Mouse (Mus musculus) heart, embryonic 13.5 days (tissue): Measurements from ENCODE around the gene Hba-x. TPM values are rescaled to one million over a fixed set of nuclear protein-coding genes. Genes with fewer than 3 reads are reported as not detected.
A peak's percentile ranks its signal among the peaks of the same experiment; 100 is the strongest.

Source experiments
- ATAC-seq: fragments of 200-750 bp; cut with Nextera tagmentation; 2 replicates; pipeline ENCODE4 v1.8.0; 2017; ENCODE audit warnings: moderate TSS enrichment; ENCODE audit not compliant: insufficient number of reproducible peaks, low FRiP score, low TSS enrichment; ENCODE audit errors: extremely low read depth
- H3K27ac ChIP-seq: fragments of 300-500 bp; sonication (generic); replicated peaks from 2 replicates; pipeline ENCODE4 v1.5.1; 2015; ENCODE audit warnings: moderate library complexity, mild to moderate bottlenecking, inconsistent platforms
- H3K27me3 ChIP-seq: fragments of 300-500 bp; sonication (generic); replicated peaks from 2 replicates; pipeline ENCODE4 v1.6.1; 2015; ENCODE audit warnings: mild to moderate bottlenecking, inconsistent platforms
- H3K36me3 ChIP-seq: fragments of 300-500 bp; sonication (generic); 2 replicates; pipeline ENCODE4 v1.6.1; 2015; ENCODE audit warnings: mild to moderate bottlenecking, inconsistent platforms
- H3K4me1 ChIP-seq: fragments of 300-500 bp; sonication (generic); 2 replicates; pipeline ENCODE4 v1.6.1; 2015; ENCODE audit warnings: inconsistent platforms
- H3K4me2 ChIP-seq: fragments of 300-500 bp; sonication (generic); 2 replicates; pipeline ENCODE4 v1.6.1; 2015; ENCODE audit warnings: inconsistent platforms, mild to moderate bottlenecking, moderate library complexity
- H3K4me3 ChIP-seq: fragments of 300-500 bp; sonication (generic); 2 replicates; pipeline ENCODE4 v1.5.1; 2015; ENCODE audit warnings: moderate library complexity, mild to moderate bottlenecking, inconsistent platforms
- H3K9ac ChIP-seq: fragments of 300-500 bp; sonication (generic); 2 replicates; pipeline ENCODE4 v1.6.1; 2015; ENCODE audit warnings: inconsistent platforms, mild to moderate bottlenecking, moderate library complexity
- H3K9me3 ChIP-seq: fragments of 300-500 bp; sonication (generic); 2 replicates; pipeline ENCODE4 v1.6.1; 2016; ENCODE audit warnings: inconsistent platforms
- WGBS: fragments of 180-500 bp; shearing (Covaris S2); methylation state at CpG from one replicate; pipeline ENCODE4 v1.1.7; 2015; ENCODE audit warnings: mixed read lengths; 5-methylcytosine and 5-hydroxymethylcytosine counted together
- polyA plus RNA-seq: library from polyadenylated mRNA; unstranded; fragments of >200 nt; fragmentation: Nextera tagmentation; extraction: Ambion mirVana; gene quantifications from 2 replicates; pipeline ENCODE4 v1.2.1, GENCODE M21; 2015

Hba-x gene
- polyA plus RNA-seq, 1 experiment from 2014 or later, result 4,851 TPM

DNA sequence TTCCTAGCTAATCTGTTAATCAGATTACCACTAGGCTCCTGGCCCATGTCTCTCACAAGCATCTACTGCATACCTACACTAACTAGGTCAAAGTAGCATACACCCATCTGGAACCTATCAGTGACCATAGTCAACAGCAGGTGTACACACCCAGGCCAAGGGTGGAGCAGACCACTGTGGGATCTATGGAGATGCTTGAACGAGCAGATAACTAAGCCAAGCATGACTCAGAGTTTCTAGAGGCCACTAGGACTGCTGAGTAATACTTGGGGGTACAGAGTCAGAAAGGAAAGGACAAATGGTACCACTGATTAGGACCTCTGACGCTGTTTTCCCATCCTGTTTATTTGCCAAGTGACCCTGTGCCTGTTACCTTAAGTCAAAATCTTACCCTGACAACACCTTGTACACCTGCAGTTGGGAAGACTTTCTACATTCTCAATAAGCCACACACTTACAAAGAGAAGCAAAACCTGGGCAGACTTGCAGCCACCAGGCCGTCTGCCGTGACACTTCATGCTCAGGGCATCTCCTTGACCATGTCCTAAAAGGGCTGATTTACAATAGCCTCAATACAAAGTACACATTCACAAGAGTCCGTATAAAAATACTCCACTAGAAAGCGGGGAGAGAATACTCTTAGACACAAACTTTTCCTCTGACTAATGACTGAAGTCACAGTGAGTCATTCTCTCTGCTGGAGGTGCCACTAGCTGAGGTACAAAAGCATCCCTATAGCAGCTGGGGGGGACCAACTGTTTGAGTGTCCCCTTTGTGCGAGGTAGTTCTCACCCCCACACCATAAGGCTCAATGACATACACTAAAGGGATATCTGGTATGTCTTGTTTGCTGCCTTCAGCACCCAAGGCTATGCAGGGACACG is 25.1 kb upstream of the Hba-x start:
- peak; percentile 75 for ATAC-seq
- H3K4me2 ChIP-seq, result peak overlapping the region; percentile 30
- peak overlapping the region; percentile 82 for H3K27ac ChIP-seq
- no peaks in the 10 kb centered on the region for H3K4me1 ChIP-seq
- H3K27me3 ChIP-seq, result no peaks in the 10 kb centered on the region
- peak overlapping the region; percentile 19; the same call in 1 of the 2 replicates for H3K9ac ChIP-seq
- H3K4me3 ChIP-seq, result no peak overlapping the region
- WGBS, result 73% methylated on average over 8 of the region's 8 CpGs
- H3K36me3 ChIP-seq, result peaks cover 93% of the 10 kb centered on the region
- no peaks in the 10 kb centered on the region for H3K9me3 ChIP-seq

- WGBS, result 100% methylated on average over 1 of the region's 1 CpGs
- Histone ChIP-seq H3K27ac (no peak overlapping the region), H3K9ac (no peak overlapping the region), H3K4me3 (no peak overlapping the region), H3K4me1 (no peaks in the 10 kb centered on the region), H3K9me3 (no peaks in the 10 kb centered on the region), H3K27me3 (no peaks in the 10 kb centered on the region), H3K4me2 (no peak overlapping the region), H3K36me3 (peaks cover 73% of the 10 kb centered on the region)
- ATAC-seq, result no peak
Observed at GRCm38 (mm10) chr11:32253121-32253520, 23.1 kb upstream of the Hba-x start.

DNA sequence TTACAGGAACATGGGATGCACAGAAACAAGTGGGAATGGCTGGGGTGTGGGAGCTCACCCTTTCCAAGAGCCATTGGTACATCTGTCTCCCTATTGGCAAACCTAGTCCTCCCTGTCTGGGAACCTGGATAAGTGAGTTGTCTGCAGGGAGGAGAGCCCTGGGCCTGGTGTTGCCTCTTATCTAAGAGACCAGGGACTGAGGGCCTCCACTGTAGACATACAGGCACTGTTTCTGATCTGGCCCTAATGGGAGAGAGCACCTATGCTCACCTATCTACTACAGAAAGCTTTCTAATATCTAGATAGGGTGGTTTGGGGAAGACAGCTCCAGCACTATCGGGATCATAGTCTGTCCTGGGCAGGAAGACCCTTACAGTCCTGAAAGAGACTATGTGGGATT is 20.1 kb upstream of the Hba-x start:
- peak overlapping the region; percentile 51 for H3K27ac ChIP-seq
- H3K27me3 ChIP-seq, result no peaks in the 10 kb centered on the region
- no peak overlapping the region for H3K4me3 ChIP-seq
- peaks cover 59% of the 10 kb centered on the region for H3K36me3 ChIP-seq
- WGBS, result 75% methylated on average over 1 of the region's 1 CpGs
- H3K9me3 ChIP-seq, result no peaks in the 10 kb centered on the region
- H3K4me1 ChIP-seq, result no peaks in the 10 kb centered on the region
- peak; percentile 80 for ATAC-seq
- 0 out of 2 replicates have a peak overlapping the region, but pooled peaks have one; percentile 13 for H3K4me2 ChIP-seq
- H3K9ac ChIP-seq, result peak overlapping the region; percentile 44; the same call in 1 of the 2 replicates

DNA sequence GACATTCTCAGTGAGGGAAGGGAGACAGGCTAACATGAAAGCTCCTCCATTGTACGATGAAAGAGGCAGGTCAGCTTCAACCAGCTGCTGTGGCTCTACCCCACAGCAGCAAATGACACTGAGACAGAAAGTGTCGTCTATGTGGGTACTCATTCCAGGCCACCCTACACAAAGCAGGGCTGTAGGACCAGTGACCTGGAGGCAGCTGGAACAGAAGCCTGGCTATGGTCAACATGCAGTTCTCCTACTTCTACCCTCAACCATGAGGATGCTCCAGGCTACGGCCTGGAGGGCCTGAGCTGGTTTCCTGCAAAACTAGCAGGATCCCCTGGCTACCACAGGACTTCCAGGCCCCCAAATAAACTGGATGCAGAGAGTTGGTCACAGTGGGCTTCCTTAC is 19.6 kb upstream of the Hba-x start:
- H3K27me3 ChIP-seq, result no peaks in the 10 kb centered on the region
- H3K9ac ChIP-seq, result peak overlapping the region; percentile 44; the same call in 1 of the 2 replicates
- H3K9me3 ChIP-seq, result no peaks in the 10 kb centered on the region
- H3K4me1 ChIP-seq, result no peaks in the 10 kb centered on the region
- H3K4me3 ChIP-seq, result no peak overlapping the region
- ATAC-seq, result peak; percentile 27; the same call in 1 of the 2 replicates
- peaks cover 57% of the 10 kb centered on the region for H3K36me3 ChIP-seq
- 0 out of 2 replicates have a peak overlapping the region, but pooled peaks have one; percentile 13 for H3K4me2 ChIP-seq
- WGBS, result 80% methylated on average over 3 of the region's 3 CpGs
- peak overlapping the region; percentile 51 for H3K27ac ChIP-seq

- Histone ChIP-seq H3K27ac (peak overlapping the region; percentile 13; the same call in 1 of the 2 replicates), H3K4me3 (no peak overlapping the region), H3K36me3 (peaks cover 30% of the 10 kb centered on the region), H3K9ac (0 out of 2 replicates have a peak overlapping the region, but pooled peaks have one; percentile 2), H3K4me1 (peaks cover 32% of the 10 kb centered on the region), H3K4me2 (peak overlapping the region; percentile 0; the same call in 1 of the 2 replicates), H3K9me3 (no peaks in the 10 kb centered on the region), H3K27me3 (no peaks in the 10 kb centered on the region)
- no peak for ATAC-seq
- WGBS, result 68% methylated on average over 10 of the region's 10 CpGs
Observed at GRCm38 (mm10) chr11:32262674-32263415, 13.4 kb upstream of the Hba-x start.

DNA sequence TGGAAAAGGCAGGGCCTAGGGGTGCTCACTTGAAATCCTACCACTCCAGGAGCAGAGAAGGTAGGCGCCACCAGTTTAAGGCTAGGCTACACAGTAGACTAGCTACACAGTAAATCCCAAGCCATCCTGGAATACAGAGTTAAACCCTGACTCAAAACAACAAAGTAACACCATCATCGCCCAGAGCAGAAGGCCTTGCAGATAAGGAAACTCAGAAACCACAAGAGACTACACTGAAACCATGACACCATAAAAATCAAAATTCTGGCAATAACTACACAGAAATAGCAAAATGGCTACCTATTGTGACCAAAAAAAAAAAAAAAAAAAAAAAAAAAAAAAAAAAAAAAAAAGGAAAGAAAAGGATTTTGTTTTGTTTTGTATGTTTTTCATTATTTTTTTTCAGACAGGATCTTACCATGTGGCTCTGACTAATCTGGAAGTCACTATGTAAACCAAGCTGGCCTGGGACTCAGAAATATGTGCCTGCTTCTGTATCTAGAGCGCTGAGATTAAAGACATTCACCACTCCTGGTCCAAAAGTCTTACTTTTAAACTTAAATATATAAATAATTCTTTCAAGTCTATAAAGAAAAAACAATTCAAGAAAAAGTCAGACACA is 11.0 kb upstream of the Hba-x start:
- Histone ChIP-seq H3K27me3 (no peaks in the 10 kb centered on the region), H3K9me3 (no peaks in the 10 kb centered on the region), H3K9ac (peak overlapping the region; percentile 57; the same call in 1 of the 2 replicates)

GRCm38 (mm10) chr11:32266194-32266593 is 10.0 kb upstream of the Hba-x start:
- H3K4me2 ChIP-seq, result peak overlapping the region; percentile 42
- peaks cover 14% of the 10 kb centered on the region; the same call in 1 of the 2 replicates for H3K36me3 ChIP-seq
- peak overlapping the region; percentile 55 for H3K9ac ChIP-seq
- no peaks in the 10 kb centered on the region for H3K27me3 ChIP-seq
- 88% methylated on average over 6 of the region's 6 CpGs for WGBS
- no peaks in the 10 kb centered on the region for H3K9me3 ChIP-seq
- peaks cover 38% of the 10 kb centered on the region for H3K4me1 ChIP-seq
- peak overlapping the region; percentile 53; the same call in 1 of the 2 replicates for H3K27ac ChIP-seq
- 0 out of 2 replicates have a peak overlapping the region, but pooled peaks have one; percentile 6 for H3K4me3 ChIP-seq
- no peak for ATAC-seq

More for the DNA sequence above, 11.0 kb upstream of the Hba-x start:
- WGBS, result 77% methylated on average over 3 of the region's 3 CpGs
- Histone ChIP-seq H3K4me3 (no peak overlapping the region), H3K27ac (peak overlapping the region; percentile 60; the same call in 1 of the 2 replicates), H3K36me3 (peaks cover 24% of the 10 kb centered on the region), H3K4me1 (peaks cover 38% of the 10 kb centered on the region), H3K4me2 (no peak overlapping the region)
- ATAC-seq, result no peak

DNA sequence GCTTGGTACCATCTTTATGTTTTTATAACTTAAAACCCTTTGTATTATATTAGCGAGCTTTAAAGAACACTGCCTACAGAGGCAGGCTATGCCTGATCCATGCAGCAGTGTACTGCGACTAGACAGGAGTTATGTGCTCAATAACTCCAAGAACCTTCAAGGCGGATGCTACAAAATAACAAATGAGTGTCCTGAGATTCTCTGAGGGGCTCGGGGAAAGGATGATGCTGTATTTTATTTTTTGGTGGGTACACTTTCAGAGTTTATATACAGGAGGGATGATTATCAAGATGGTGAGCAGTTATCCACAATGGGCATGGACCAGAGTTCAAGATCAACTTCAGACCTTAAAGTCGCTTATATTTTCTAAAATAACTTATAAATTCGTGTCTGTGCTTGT is 9.4 kb upstream of the Hba-x start:
- H3K9me3 ChIP-seq, result no peaks in the 10 kb centered on the region
- 0 out of 2 replicates have a peak, but pooled peaks cover 2% of the 10 kb centered on the region for H3K27me3 ChIP-seq
- peak overlapping the region; percentile 92 for H3K4me3 ChIP-seq
- peaks cover 10% of the 10 kb centered on the region; the same call in 1 of the 2 replicates for H3K36me3 ChIP-seq
- ATAC-seq, result no peak
- H3K27ac ChIP-seq, result peak overlapping the region; percentile 93
- H3K9ac ChIP-seq, result peak overlapping the region; percentile 97
- H3K4me1 ChIP-seq, result peaks cover 38% of the 10 kb centered on the region
- H3K4me2 ChIP-seq, result peak overlapping the region; percentile 79
- 29% methylated on average over 6 of the region's 6 CpGs for WGBS

- Histone ChIP-seq H3K9me3 (no peaks in the 10 kb centered on the region), H3K4me2 (peak within 1 kb of the TSS; percentile 79), H3K27me3 (0 out of 2 replicates have a peak, but pooled peaks cover 4% of the 10 kb centered on the region), H3K36me3 (peaks cover 4% of the 10 kb centered on the region; the same call in 1 of the 2 replicates), H3K4me3 (peak within 1 kb of the TSS; percentile 92), H3K4me1 (peaks cover 38% of the 10 kb centered on the region), H3K9ac (peak within 1 kb of the TSS; percentile 97), H3K27ac (peak within 1 kb of the TSS; percentile 93)
- peak; percentile 89 for ATAC-seq
- under 1% methylated on average over 54 of the region's 54 CpGs for WGBS
Observed at GRCm38 (mm10) chr11:32267188-32267884, 8.9 kb upstream of the Hba-x start, which contains the start of gene Nprl3. Gene Nprl3 (minus strand): TSS chr11:32267707.

- Histone ChIP-seq H3K27me3 (0 out of 2 replicates have a peak, but pooled peaks cover 4% of the 10 kb centered on the region), H3K4me2 (peak overlapping the region; percentile 79), H3K9me3 (no peaks in the 10 kb centered on the region), H3K4me1 (peaks cover 32% of the 10 kb centered on the region), H3K9ac (peak overlapping the region; percentile 97), H3K27ac (peak overlapping the region; percentile 93), H3K4me3 (peak overlapping the region; percentile 92), H3K36me3 (no peaks in the 10 kb centered on the region)
- ATAC-seq, result no peak
- WGBS, result 21% methylated on average over 5 of the region's 5 CpGs
Observed at GRCm38 (mm10) chr11:32267964-32268363, 8.2 kb upstream of the Hba-x start.
